10 mouse cellular contexts compared by ENCODE assay signal in the genomic region with DNA sequence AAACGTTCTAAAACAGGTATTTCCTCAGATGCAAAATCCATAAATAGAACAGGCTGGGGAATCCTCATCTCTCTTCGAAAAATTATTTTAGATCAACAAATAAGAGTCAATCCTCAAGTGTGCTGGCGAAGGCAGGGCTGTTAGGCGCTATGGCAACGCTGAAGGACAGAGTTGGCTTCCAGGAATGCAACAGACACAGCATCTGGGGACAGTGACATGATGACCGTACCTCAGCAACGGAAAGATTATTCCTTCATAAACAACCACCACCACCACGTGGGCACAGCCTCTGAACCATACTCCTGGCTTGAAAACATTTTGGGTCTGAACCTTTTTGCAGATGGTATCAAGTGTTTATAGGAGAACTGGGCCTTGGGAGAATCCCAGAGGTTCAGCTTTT.
A peak's percentile ranks its signal among the peaks of the same experiment; 100 is the strongest.
DNase-seq lines count a peak whose midpoint lies in the region; ATAC-seq and TF ChIP-seq lines count a peak whose summit lies in the region.
"Had no signal": no experiment of that assay in that cellular context is flagged by ENCODE, and none has a peak within 500 bp of the region (broad histone marks: within the 10 kb centered on the region; RNA-seq: fewer than 3 reads in every experiment).

No protein-coding gene starts in this region.

- WGBS in kidney, adult 2 months, result 53% methylated on average over 8 of the region's 8 CpGs
- 77% methylated on average over 8 of the region's 8 CpGs for WGBS in midbrain, embryonic 11.5 days
- 67% methylated on average over 8 of the region's 8 CpGs for WGBS in midbrain, embryonic 14.5 days
- WGBS in stomach, embryonic 14.5 days, result 66% methylated on average over 8 of the region's 8 CpGs
- WGBS in forebrain, embryonic 10.5 days, result 84% methylated on average over 8 of the region's 8 CpGs

- no peak overlapping the region for H3K4me2 ChIP-seq in midbrain, embryonic 11.5 days
- no peak overlapping the region for H3K4me2 ChIP-seq in midbrain, embryonic 14.5 days (ENCODE audit: low read length)
- no peak overlapping the region for H3K4me2 ChIP-seq in stomach, embryonic 14.5 days (replicated peaks; ENCODE audit: low read depth, low read length)
- H3K4me2 ChIP-seq: limb, embryonic 12.5 days had no signal

- H3K9ac ChIP-seq in midbrain, embryonic 11.5 days (ENCODE audit: low read length), result no peak overlapping the region
- H3K9ac ChIP-seq in midbrain, embryonic 14.5 days (replicated peaks; ENCODE audit: low read length), result no peak overlapping the region
- H3K9ac ChIP-seq in stomach, embryonic 14.5 days (replicated peaks; ENCODE audit: low read depth, low read length), result no peak overlapping the region

- H3K27ac ChIP-seq in kidney, adult 2 months (ENCODE audit: insufficient read depth, low read depth, low read length), result peak overlapping the region; percentile 70
- H3K27ac ChIP-seq in midbrain, embryonic 11.5 days (ENCODE audit: low read depth, low read length), result no peak overlapping the region
- H3K27ac ChIP-seq in midbrain, embryonic 14.5 days (replicated peaks; ENCODE audit: low read depth, low read length), result no peak overlapping the region
- H3K27ac ChIP-seq in stomach, embryonic 14.5 days (ENCODE audit: low read length), result peak overlapping the region; percentile 71; the same call in 1 of the 2 replicates
- no peak overlapping the region for H3K27ac ChIP-seq in forebrain, embryonic 10.5 days
- H3K27ac ChIP-seq: hindbrain, postnatal 0 days; limb, embryonic 12.5 days had no signal

- no peak for ATAC-seq in midbrain, embryonic 11.5 days (ENCODE audit: low FRiP score)
- no peak for ATAC-seq in midbrain, embryonic 14.5 days (ENCODE audit: low FRiP score, low TSS enrichment)
- ATAC-seq in stomach, embryonic 14.5 days (ENCODE audit: insufficient number of reproducible peaks, insufficient read depth, low FRiP score, low read depth), result no peak
- ATAC-seq: hindbrain, postnatal 0 days had no signal

- H3K27me3 ChIP-seq in kidney, adult 2 months (replicated peaks; ENCODE audit: control insufficient read depth, insufficient read depth, low read length), result no peaks in the 10 kb centered on the region
- peaks cover 10% of the 10 kb centered on the region; the same call in 1 of the 2 replicates for H3K27me3 ChIP-seq in midbrain, embryonic 11.5 days (ENCODE audit: control insufficient read depth, insufficient read depth, low read length)
- 0 out of 2 replicates have a peak, but pooled peaks cover 4% of the 10 kb centered on the region for H3K27me3 ChIP-seq in midbrain, embryonic 14.5 days (ENCODE audit: control insufficient read depth, insufficient read depth, low read length)
- H3K27me3 ChIP-seq in stomach, embryonic 14.5 days (ENCODE audit: control insufficient read depth, insufficient read depth, low read length), result no peaks in the 10 kb centered on the region
- peaks cover 17% of the 10 kb centered on the region; the same call in 1 of the 2 replicates for H3K27me3 ChIP-seq in forebrain, embryonic 10.5 days (ENCODE audit: poor library complexity, severe bottlenecking)
- H3K27me3 ChIP-seq: limb, embryonic 12.5 days had no signal

- H3K36me3 ChIP-seq in kidney, adult 2 months (ENCODE audit: control insufficient read depth, insufficient read depth, low read length), result no peaks in the 10 kb centered on the region
- H3K36me3 ChIP-seq in midbrain, embryonic 11.5 days (ENCODE audit: control insufficient read depth, insufficient read depth, low read length), result no peaks in the 10 kb centered on the region
- H3K36me3 ChIP-seq in midbrain, embryonic 14.5 days (ENCODE audit: control insufficient read depth, insufficient read depth, low read length), result no peaks in the 10 kb centered on the region
- no peaks in the 10 kb centered on the region for H3K36me3 ChIP-seq in stomach, embryonic 14.5 days (ENCODE audit: control insufficient read depth, insufficient read depth, low read length)
- H3K36me3 ChIP-seq in forebrain, embryonic 10.5 days (replicated peaks), result no peaks in the 10 kb centered on the region
- H3K36me3 ChIP-seq: limb, embryonic 12.5 days had no signal

- TF ChIP-seq CTCF in kidney, adult 2 months (conservative IDR thresholded peaks at IDR 0.05; ENCODE audit: insufficient read depth, insufficient read length, low read depth, low read length), result no peak

- no peak for TF ChIP-seq POLR2A in kidney, adult 2 months (IDR thresholded peaks at IDR 0.05; ENCODE audit: low read depth, low read length)

- peaks cover 33% of the 10 kb centered on the region for H3K4me1 ChIP-seq in kidney, adult 2 months (ENCODE audit: control insufficient read depth, insufficient read depth, low read length)
- peaks cover 9% of the 10 kb centered on the region for H3K4me1 ChIP-seq in midbrain, embryonic 11.5 days (ENCODE audit: control insufficient read depth, insufficient read depth, low read length)
- peaks cover 15% of the 10 kb centered on the region for H3K4me1 ChIP-seq in midbrain, embryonic 14.5 days (ENCODE audit: control insufficient read depth, insufficient read depth, low read length)
- H3K4me1 ChIP-seq in stomach, embryonic 14.5 days (ENCODE audit: control insufficient read depth, insufficient read depth, low read length), result peaks cover 31% of the 10 kb centered on the region
- H3K4me1 ChIP-seq in forebrain, embryonic 10.5 days, result peaks cover 44% of the 10 kb centered on the region

- no peaks in the 10 kb centered on the region for H3K9me3 ChIP-seq in midbrain, embryonic 11.5 days (ENCODE audit: control insufficient read depth, low read length)
- H3K9me3 ChIP-seq in midbrain, embryonic 14.5 days (ENCODE audit: control insufficient read depth, low read length), result no peaks in the 10 kb centered on the region
- no peaks in the 10 kb centered on the region for H3K9me3 ChIP-seq in stomach, embryonic 14.5 days (ENCODE audit: control insufficient read depth, low read depth, low read length)
- H3K9me3 ChIP-seq in forebrain, embryonic 10.5 days, result no peaks in the 10 kb centered on the region
- H3K9me3 ChIP-seq: limb, embryonic 12.5 days had no signal

- peak; percentile 66 for DNase-seq in adrenal gland, adult 8-10 months
- no peak for DNase-seq in adrenal gland, postnatal 4 days (ENCODE audit: low spot score in 2 of 2)
- no peak for DNase-seq in kidney, adult 2 months
- DNase-seq in kidney, adult 9 months, result no peak
- DNase-seq in midbrain, embryonic 11.5 days (ENCODE audit: low spot score, missing footprints), result peak; percentile 79
- DNase-seq in midbrain, embryonic 14.5 days, result no peak
- no peak for DNase-seq in forebrain, embryonic 10.5 days (ENCODE audit: extremely low spot score, low spot score)

- H3K4me3 ChIP-seq in kidney, adult 2 months (ENCODE audit: insufficient read depth, low read depth, low read length), result no peak overlapping the region
- H3K4me3 ChIP-seq in midbrain, embryonic 11.5 days (ENCODE audit: low read depth, low read length), result no peak overlapping the region
- H3K4me3 ChIP-seq in midbrain, embryonic 14.5 days (replicated peaks; ENCODE audit: low read depth, low read length), result no peak overlapping the region
- no peak overlapping the region for H3K4me3 ChIP-seq in stomach, embryonic 14.5 days (ENCODE audit: low read depth, low read length)
- H3K4me3 ChIP-seq in forebrain, embryonic 10.5 days, result no peak overlapping the region
- H3K4me3 ChIP-seq: limb, embryonic 12.5 days had no signal

Comparison
In these comparisons a context has a peak if more than half of its experiments do, and no peak if none do; other contexts are left out.
1. DNase-seq: peak in adrenal gland, adult 8-10 months (single experiment) and midbrain, embryonic 11.5 days (single experiment); none in adrenal gland, postnatal 4 days (0 of 2), kidney, adult 2 months (single experiment), kidney, adult 9 months (single experiment), midbrain, embryonic 14.5 days (single experiment) and forebrain, embryonic 10.5 days (single experiment).
2. H3K27ac ChIP-seq: peak in kidney, adult 2 months (single experiment) and stomach, embryonic 14.5 days (single experiment); none in midbrain, embryonic 11.5 days (single experiment), midbrain, embryonic 14.5 days (single experiment) and forebrain, embryonic 10.5 days (single experiment).